Comparison of ENCODE assay signal across 32 mouse cellular contexts in the genomic region with DNA sequence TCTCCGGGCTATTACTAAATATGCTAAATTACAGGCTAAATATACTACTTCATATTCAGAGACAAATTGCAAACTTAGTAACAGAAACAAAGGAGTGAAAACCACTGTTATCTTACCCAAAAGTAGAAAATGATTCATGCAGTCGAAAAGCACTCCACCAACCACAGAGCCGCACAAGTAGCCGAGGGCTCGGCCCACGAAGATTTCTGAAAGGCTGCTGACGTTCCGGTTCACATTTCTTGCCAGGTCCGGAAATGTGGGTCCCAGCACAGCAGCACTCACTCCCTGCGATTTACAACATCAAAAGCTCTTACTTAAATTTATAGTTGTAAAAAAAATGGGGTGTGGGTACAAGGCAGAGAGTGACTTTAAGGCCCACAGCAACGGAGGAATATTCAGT. TPM values are rescaled to one million over a fixed set of nuclear protein-coding genes. Genes with fewer than 3 reads are reported as not detected.
DNase-seq lines count a peak whose midpoint lies in the region; ATAC-seq and TF ChIP-seq lines count a peak whose summit lies in the region.
"Had no signal": no experiment of that assay in that cellular context is flagged by ENCODE, and none has a peak within 500 bp of the region (broad histone marks: within the 10 kb centered on the region; RNA-seq: fewer than 3 reads in every experiment).

No protein-coding gene starts in this region.

- TF ChIP-seq CTCF in lung, embryonic 14.5 days (IDR thresholded peaks at IDR 0.05; ENCODE audit: low read depth): no peak
- TF ChIP-seq CTCF in hindbrain, postnatal 0 days (IDR thresholded peaks at IDR 0.05; ENCODE audit: low read depth): no peak

- no peak overlapping the region for H3K4me3 ChIP-seq in lung, embryonic 14.5 days (ENCODE audit: low read depth, low read length)
- H3K4me3 ChIP-seq in myocyte: no peak overlapping the region
- no peak overlapping the region for H3K4me3 ChIP-seq in hindbrain, postnatal 0 days (ENCODE audit: low read length)
- H3K4me3 ChIP-seq: heart, embryonic 13.5 days; hindbrain, embryonic 10.5 days; hindbrain, embryonic 15.5 days; layer of hippocampus, adult 2 months; liver, embryonic 12.5 days; midbrain, embryonic 10.5 days; midbrain, embryonic 15.5 days; neural tube, embryonic 12.5 days had no signal

- no peaks in the 10 kb centered on the region for H3K79me2 ChIP-seq in myocyte (ENCODE audit: control insufficient read depth, insufficient read depth)

- H3K4me1 ChIP-seq in lung, embryonic 14.5 days (ENCODE audit: insufficient read depth): no peaks in the 10 kb centered on the region
- no peaks in the 10 kb centered on the region for H3K4me1 ChIP-seq in hindbrain, postnatal 0 days (ENCODE audit: insufficient read depth, low read length)
- H3K4me1 ChIP-seq: heart, embryonic 13.5 days; hindbrain, embryonic 10.5 days; hindbrain, embryonic 15.5 days; liver, embryonic 12.5 days; midbrain, embryonic 10.5 days; midbrain, embryonic 15.5 days; neural tube, embryonic 12.5 days had no signal

- H3K36me3 ChIP-seq in lung, embryonic 14.5 days (ENCODE audit: insufficient read depth): no peaks in the 10 kb centered on the region
- H3K36me3 ChIP-seq in myocyte (ENCODE audit: control insufficient read depth, insufficient read depth): no peaks in the 10 kb centered on the region
- H3K36me3 ChIP-seq in hindbrain, postnatal 0 days (ENCODE audit: insufficient read depth, low read length): no peaks in the 10 kb centered on the region
- H3K36me3 ChIP-seq: heart, embryonic 13.5 days; hindbrain, embryonic 10.5 days; hindbrain, embryonic 15.5 days; liver, embryonic 12.5 days; midbrain, embryonic 10.5 days; midbrain, embryonic 15.5 days; neural tube, embryonic 12.5 days had no signal

- H3K27ac ChIP-seq in lung, embryonic 14.5 days (ENCODE audit: low read depth): no peak overlapping the region
- H3K27ac ChIP-seq in hindbrain, postnatal 0 days: no peak overlapping the region
- H3K27ac ChIP-seq: heart, embryonic 13.5 days; hindbrain, embryonic 10.5 days; hindbrain, embryonic 15.5 days; layer of hippocampus, adult 2 months; liver, embryonic 12.5 days; midbrain, embryonic 10.5 days; midbrain, embryonic 15.5 days; neural tube, embryonic 12.5 days had no signal

- H3ac ChIP-seq in myocyte (ENCODE audit: control insufficient read depth, insufficient read length): no peak overlapping the region

- no peak for TF ChIP-seq POLR2A in myocyte (IDR thresholded peaks at IDR 0.05; ENCODE audit: insufficient read length, low read depth)

- no peaks in the 10 kb centered on the region for H3K9me3 ChIP-seq in lung, embryonic 14.5 days (ENCODE audit: low read depth, low read length)
- H3K9me3 ChIP-seq in hindbrain, postnatal 0 days (ENCODE audit: low read length): peaks cover 5% of the 10 kb centered on the region; the same call in 1 of the 2 replicates

- no peak overlapping the region for H3K4me2 ChIP-seq in lung, embryonic 14.5 days
- peak overlapping the region; percentile 47 for H3K4me2 ChIP-seq in myocyte (ENCODE audit: low read depth)
- H3K4me2 ChIP-seq in hindbrain, postnatal 0 days (ENCODE audit: low read depth, low read length): no peak overlapping the region
- H3K4me2 ChIP-seq: heart, embryonic 13.5 days; hindbrain, embryonic 15.5 days; liver, embryonic 12.5 days; midbrain, embryonic 15.5 days; neural tube, embryonic 12.5 days had no signal

- H3K9ac ChIP-seq in lung, embryonic 14.5 days: no peak overlapping the region
- no peak overlapping the region for H3K9ac ChIP-seq in hindbrain, postnatal 0 days (replicated peaks; ENCODE audit: low read length)
- H3K9ac ChIP-seq: heart, embryonic 13.5 days; hindbrain, embryonic 15.5 days; liver, embryonic 12.5 days; liver, postnatal 0 days; midbrain, embryonic 15.5 days; neural tube, embryonic 12.5 days had no signal

- 53% methylated on average over 11 of the region's 11 CpGs for WGBS in lung, embryonic 14.5 days
- 57% methylated on average over 11 of the region's 11 CpGs for WGBS in hindbrain, postnatal 0 days

- ATAC-seq in lung, embryonic 14.5 days (ENCODE audit: insufficient read depth): no peak
- no peak for ATAC-seq in hindbrain, postnatal 0 days
- ATAC-seq: forebrain, embryonic 14.5 days; intestine, embryonic 16.5 days; liver, embryonic 12.5 days; liver, postnatal 0 days; midbrain, embryonic 15.5 days had no signal

- peak; percentile 7 for DNase-seq in lung, embryonic 14.5 days
- no peak for DNase-seq in lung, postnatal 14 days
- peak; percentile 44 for DNase-seq in CD4-positive, CD25-positive, alpha-beta regulatory T cell, adult 2 months (ENCODE audit: low read depth, low spot score)
- peak; percentile 5 for DNase-seq in T-cell, adult 2 months (ENCODE audit: low spot score)
- no peak for DNase-seq in right cerebral cortex, postnatal 36 days (ENCODE audit: low spot score in 2 of 2)
- DNase-seq in hindbrain, postnatal 0 days (ENCODE audit: low spot score): no peak
- DNase-seq: adrenal gland, adult 2 months; adrenal gland, postnatal 36 days; B cell, adult 2 months; cerebellum, adult 2 months; cerebellum, postnatal 25 days; heart, postnatal 10 days; kidney, adult 8-10 months; kidney, postnatal 36 days; left cerebral cortex, postnatal 4 days; liver, postnatal 0 days; spleen, adult 18-20 months; thymus, postnatal 14 days had no signal

- H3K27me3 ChIP-seq in lung, embryonic 14.5 days (ENCODE audit: insufficient read depth, low read length): no peaks in the 10 kb centered on the region
- no peaks in the 10 kb centered on the region for H3K27me3 ChIP-seq in myocyte (ENCODE audit: control insufficient read depth, insufficient read depth, insufficient read length)
- H3K27me3 ChIP-seq in hindbrain, postnatal 0 days (ENCODE audit: insufficient read depth, low read length): no peaks in the 10 kb centered on the region
- H3K27me3 ChIP-seq: heart, embryonic 13.5 days; hindbrain, embryonic 15.5 days; liver, embryonic 12.5 days; midbrain, embryonic 15.5 days; neural tube, embryonic 12.5 days had no signal

TF ChIP-seq in myocyte, 11 proteins besides CTCF, POLR2A, EP300 and RAD21:
- no peak for TF ChIP-seq E2F4 (IDR thresholded peaks at IDR 0.05; ENCODE audit: insufficient read depth)
- no peak for TF ChIP-seq TCF3 (IDR thresholded peaks at IDR 0.05; ENCODE audit: insufficient read length, low read depth)
- no peak for TF ChIP-seq MYOD1 (IDR thresholded peaks at IDR 0.05; ENCODE audit: control insufficient read depth in 1 of 3, insufficient read length in 2 of 3, low read depth in 2 of 3)
- no peak for TF ChIP-seq CEBPB (IDR thresholded peaks at IDR 0.05; ENCODE audit: insufficient read depth, poor library complexity, severe bottlenecking)
- TF ChIP-seq POLR2AphosphoS2 (IDR thresholded peaks at IDR 0.05; ENCODE audit: insufficient read length, low read depth): no peak
- no peak for TF ChIP-seq REST (IDR thresholded peaks at IDR 0.05; ENCODE audit: insufficient read depth, insufficient read length)
- TF ChIP-seq MAX (IDR thresholded peaks at IDR 0.05; ENCODE audit: low read depth): no peak
- no peak for TF ChIP-seq SRF (IDR thresholded peaks at IDR 0.05; ENCODE audit: control insufficient read depth, insufficient read length, low read depth)
- TF ChIP-seq TCF12 (IDR thresholded peaks at IDR 0.05; ENCODE audit: insufficient read depth, poor library complexity, severe bottlenecking): no peak
- TF ChIP-seq MYOG (IDR thresholded peaks at IDR 0.05; ENCODE audit: control insufficient read depth in 1 of 3, insufficient read depth in 1 of 3, insufficient read length in 2 of 3, low read depth in 2 of 3): no peak
- no peak for TF ChIP-seq USF1 (IDR thresholded peaks at IDR 0.05; ENCODE audit: low read depth)

RNA-seq across cellular contexts. Expression of a gene that starts 11.5 kb away (rescaled TPM):
- 0.09 TPM in 1 of 2 replicates, not detected in the other for polyA plus RNA-seq in lung, embryonic 14.5 days (2014; fragmentation: Nextera tagmentation; extraction: Ambion mirVana)
- polyA plus RNA-seq in myocyte (2012; fragmentation: generic; extraction: Trizol): 0.04 TPM
- total RNA-seq in hindbrain, postnatal 0 days (2014; rRNA removed): 0.11 TPM in 1 of 2 replicates, not detected in the other
- 0.11 and 0.18 TPM in 2 replicates for polyA plus RNA-seq in hindbrain, postnatal 0 days (2015; fragmentation: Nextera tagmentation; extraction: Ambion mirVana)
- total RNA-seq: MEL had no signal
- polyA plus RNA-seq: embryonic facial prominence, embryonic 11.5 days; forebrain, embryonic 14.5 days; heart, embryonic 13.5 days; hindbrain, embryonic 10.5 days; midbrain, embryonic 10.5 days; midbrain, embryonic 15.5 days had no signal

RNA-seq across cellular contexts. Expression of a gene that starts 15.0 kb away (rescaled TPM):
- polyA plus RNA-seq in lung, embryonic 14.5 days (2014; fragmentation: Nextera tagmentation; extraction: Ambion mirVana): 0.13 and 0.34 TPM in 2 replicates
- 0.64 TPM for polyA plus RNA-seq in myocyte (2012; fragmentation: generic; extraction: Trizol)
- 0.18 and 0.84 TPM in 2 replicates for total RNA-seq in hindbrain, postnatal 0 days (2014; rRNA removed)
- polyA plus RNA-seq in hindbrain, postnatal 0 days (2015; fragmentation: Nextera tagmentation; extraction: Ambion mirVana): not detected in 2 replicates
- total RNA-seq: left cerebral cortex, postnatal 4 days; MEL had no signal
- polyA plus RNA-seq: midbrain, embryonic 15.5 days had no signal

RNA-seq across cellular contexts. Expression of a gene that starts 48.3 kb away (rescaled TPM):
- polyA plus RNA-seq in lung, embryonic 14.5 days (2014; fragmentation: Nextera tagmentation; extraction: Ambion mirVana): not detected in 2 replicates
- not detected for polyA plus RNA-seq in myocyte (2012; fragmentation: generic; extraction: Trizol)
- not detected in 2 replicates for total RNA-seq in hindbrain, postnatal 0 days (2014; rRNA removed)
- polyA plus RNA-seq in hindbrain, postnatal 0 days (2015; fragmentation: Nextera tagmentation; extraction: Ambion mirVana): not detected in 2 replicates
- total RNA-seq: megakaryocyte progenitor cell, adult 5-6 weeks; MEL had no signal
- polyA plus RNA-seq: cerebellum, adult 2 months; embryonic facial prominence, embryonic 11.5 days; forebrain, embryonic 14.5 days; heart, embryonic 13.5 days; hindbrain, embryonic 10.5 days; hindbrain, embryonic 15.5 days; liver, embryonic 12.5 days; liver, postnatal 0 days; midbrain, embryonic 10.5 days; neural tube, embryonic 12.5 days had no signal

RNA-seq across cellular contexts. Expression of a gene that starts 50.1 kb away (rescaled TPM):
- polyA plus RNA-seq in lung, embryonic 14.5 days (2014; fragmentation: Nextera tagmentation; extraction: Ambion mirVana): not detected in 2 replicates
- polyA plus RNA-seq in myocyte (2012; fragmentation: generic; extraction: Trizol): 0.11 TPM
- 0.32 and 0.73 TPM in 2 replicates for total RNA-seq in hindbrain, postnatal 0 days (2014; rRNA removed)
- polyA plus RNA-seq in hindbrain, postnatal 0 days (2015; fragmentation: Nextera tagmentation; extraction: Ambion mirVana): 0.26 and 0.33 TPM in 2 replicates
- total RNA-seq: MEL had no signal
- polyA plus RNA-seq: embryonic facial prominence, embryonic 11.5 days; hindbrain, embryonic 10.5 days; midbrain, embryonic 10.5 days; neural tube, embryonic 12.5 days had no signal

Comparison
In these comparisons a context has a peak if more than half of its experiments do, and no peak if none do; other contexts are left out.
1. DNase-seq: peak in lung, embryonic 14.5 days (single experiment), CD4-positive, CD25-positive, alpha-beta regulatory T cell, adult 2 months (single experiment) and T-cell, adult 2 months (single experiment); none in lung, postnatal 14 days (single experiment), right cerebral cortex, postnatal 36 days (0 of 2) and hindbrain, postnatal 0 days (single experiment).